ENCODE assay signal across 19 mouse cellular contexts in genomic region chr6:52819353-52819752, GRCm38 (mm10).
DNase-seq lines count a peak whose midpoint lies in the region; ATAC-seq and TF ChIP-seq lines count a peak whose summit lies in the region.
"Had no signal": no experiment of that assay in that cellular context is flagged by ENCODE, and none has a peak within 500 bp of the region (broad histone marks: within the 10 kb centered on the region; RNA-seq: fewer than 3 reads in every experiment).

No protein-coding gene starts in this region.

- DNase-seq in thymus, postnatal 14 days = peak; percentile 53
- DNase-seq in thymus, postnatal 10 days (ENCODE audit: low spot score in 2 of 2) = no peak
- DNase-seq in ES-CJ7 (ENCODE audit: low read depth, low spot score) = peak; percentile 56
- peak; percentile 49 for DNase-seq in thymus, postnatal 4 days
- DNase-seq: adrenal gland, postnatal 10 days; cerebellum, adult 11 months; cerebellum, adult 8-10 months; cerebellum, postnatal 25 days; gastrocnemius, postnatal 10 days; kidney, adult 11 months had no signal

- H3K9ac ChIP-seq in intestine, postnatal 0 days (ENCODE audit: low read depth, low read length) = no peak overlapping the region
- no peak overlapping the region for H3K9ac ChIP-seq in intestine, embryonic 16.5 days (ENCODE audit: low read depth, low read length)
- H3K9ac ChIP-seq: embryonic facial prominence, embryonic 12.5 days; forebrain, embryonic 12.5 days; heart, embryonic 12.5 days; hindbrain, embryonic 12.5 days had no signal

- no peaks in the 10 kb centered on the region for H3K4me1 ChIP-seq in intestine, postnatal 0 days (replicated peaks; ENCODE audit: control insufficient read depth, insufficient read depth, low read length)
- no peaks in the 10 kb centered on the region for H3K4me1 ChIP-seq in intestine, embryonic 16.5 days (ENCODE audit: control insufficient read depth, insufficient read depth, low read length)

- H3K27me3 ChIP-seq in intestine, postnatal 0 days (replicated peaks; ENCODE audit: control insufficient read depth, insufficient read depth, low read length) = no peaks in the 10 kb centered on the region
- no peaks in the 10 kb centered on the region for H3K27me3 ChIP-seq in intestine, embryonic 16.5 days (replicated peaks; ENCODE audit: control insufficient read depth, insufficient read depth, low read length)
- H3K27me3 ChIP-seq: embryonic facial prominence, embryonic 12.5 days; heart, embryonic 12.5 days; hindbrain, embryonic 12.5 days; Patski had no signal

- no peaks in the 10 kb centered on the region for H3K9me3 ChIP-seq in intestine, postnatal 0 days (ENCODE audit: control insufficient read depth)
- no peaks in the 10 kb centered on the region for H3K9me3 ChIP-seq in intestine, embryonic 16.5 days (ENCODE audit: control insufficient read depth, low read length)
- H3K9me3 ChIP-seq: embryonic facial prominence, embryonic 12.5 days; forebrain, embryonic 12.5 days; heart, embryonic 12.5 days; hindbrain, embryonic 12.5 days had no signal

- 0 out of 2 replicates have a peak, but pooled peaks have one; percentile 2 for TF ChIP-seq CTCF in intestine, postnatal 0 days (IDR thresholded peaks at IDR 0.05; ENCODE audit: low read depth)

- H3K27ac ChIP-seq in intestine, postnatal 0 days (ENCODE audit: low read depth, low read length) = no peak overlapping the region
- no peak overlapping the region for H3K27ac ChIP-seq in intestine, embryonic 16.5 days (ENCODE audit: low read length)
- H3K27ac ChIP-seq: embryonic facial prominence, embryonic 12.5 days; forebrain, embryonic 12.5 days; hindbrain, embryonic 12.5 days had no signal

- H3K36me3 ChIP-seq in intestine, postnatal 0 days (ENCODE audit: control insufficient read depth, insufficient read depth) = no peaks in the 10 kb centered on the region
- no peaks in the 10 kb centered on the region for H3K36me3 ChIP-seq in intestine, embryonic 16.5 days (ENCODE audit: control insufficient read depth, insufficient read depth, low read length)
- H3K36me3 ChIP-seq: embryonic facial prominence, embryonic 12.5 days; forebrain, embryonic 12.5 days; heart, embryonic 12.5 days; hindbrain, embryonic 12.5 days had no signal

- no peak for ATAC-seq in intestine, postnatal 0 days
- ATAC-seq in intestine, embryonic 16.5 days = no peak
- no peak for ATAC-seq in megakaryocyte progenitor cell, adult 5-6 weeks (replicated peaks; ENCODE audit: poor library complexity)
- ATAC-seq: forebrain, embryonic 16.5 days; Patski had no signal

- H3K4me3 ChIP-seq in intestine, postnatal 0 days (ENCODE audit: low read depth, low read length) = no peak overlapping the region
- H3K4me3 ChIP-seq in intestine, embryonic 16.5 days (ENCODE audit: low read length) = no peak overlapping the region
- H3K4me3 ChIP-seq: embryonic facial prominence, embryonic 12.5 days; forebrain, embryonic 12.5 days; heart, embryonic 12.5 days; hindbrain, embryonic 12.5 days had no signal

- H3K4me2 ChIP-seq in intestine, postnatal 0 days (replicated peaks; ENCODE audit: low read depth) = no peak overlapping the region
- no peak overlapping the region for H3K4me2 ChIP-seq in intestine, embryonic 16.5 days (ENCODE audit: low read depth, low read length)
- H3K4me2 ChIP-seq: embryonic facial prominence, embryonic 12.5 days; forebrain, embryonic 12.5 days; heart, embryonic 12.5 days; hindbrain, embryonic 12.5 days had no signal

- 78% methylated on average over 8 of the region's 8 CpGs for WGBS in intestine, postnatal 0 days
- 79% methylated on average over 8 of the region's 8 CpGs for WGBS in intestine, embryonic 16.5 days

Comparison
In these comparisons a context has a peak if more than half of its experiments do, and no peak if none do; other contexts are left out.
1. DNase-seq: peak in thymus, postnatal 14 days (single experiment), ES-CJ7 (single experiment) and thymus, postnatal 4 days (single experiment); none in thymus, postnatal 10 days (0 of 2).